Mouse (Mus musculus): Measurements from ENCODE around the gene Fap.

The Fap gene

DNA sequence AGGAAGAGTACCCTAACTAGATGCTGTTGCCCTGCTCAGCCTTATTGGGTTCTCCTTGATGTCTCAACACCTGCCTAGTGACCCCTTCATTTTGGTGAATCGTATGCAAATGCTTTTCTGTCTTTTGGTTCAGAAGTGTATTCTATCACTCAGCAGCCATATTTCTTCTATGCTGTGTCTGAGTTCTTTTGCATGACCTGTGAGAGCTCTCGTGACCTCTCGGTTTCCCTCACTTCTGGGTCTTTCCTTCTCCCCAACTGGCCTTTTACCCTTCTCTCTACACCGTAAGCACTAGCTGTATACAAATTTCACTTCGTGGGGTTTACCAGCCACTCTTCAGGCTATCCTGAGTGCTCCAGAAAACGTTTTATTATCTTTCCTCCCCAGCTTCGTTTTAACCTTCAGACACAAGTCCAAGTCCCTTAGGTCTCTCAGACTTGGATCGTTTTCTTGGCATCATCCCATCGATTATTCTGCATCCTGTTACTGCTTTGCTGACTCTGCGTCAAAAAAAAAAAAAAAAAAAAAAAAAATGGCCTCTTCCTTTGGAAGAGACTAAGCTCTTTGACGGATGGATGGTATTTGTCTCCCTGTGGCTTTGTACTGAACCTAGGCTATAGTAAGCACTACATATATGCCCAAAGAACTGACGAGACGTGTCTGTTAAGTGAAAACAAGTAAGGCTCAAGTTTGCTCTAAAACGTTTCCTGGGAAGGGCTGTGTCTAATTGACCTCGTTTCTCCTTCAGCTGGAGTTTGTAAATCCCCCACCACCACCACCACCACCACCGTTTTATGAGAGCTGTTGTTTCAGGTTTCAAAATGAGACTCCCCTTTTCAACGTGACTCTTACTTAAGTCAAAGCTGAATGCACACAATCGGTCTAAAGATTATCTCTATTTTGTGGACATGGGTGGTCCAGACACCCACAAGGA is 114.4 kb downstream of the Fap start:
- DNase-seq (ENCODE audit: low spot score in 2 of 2): no peak

DNA sequence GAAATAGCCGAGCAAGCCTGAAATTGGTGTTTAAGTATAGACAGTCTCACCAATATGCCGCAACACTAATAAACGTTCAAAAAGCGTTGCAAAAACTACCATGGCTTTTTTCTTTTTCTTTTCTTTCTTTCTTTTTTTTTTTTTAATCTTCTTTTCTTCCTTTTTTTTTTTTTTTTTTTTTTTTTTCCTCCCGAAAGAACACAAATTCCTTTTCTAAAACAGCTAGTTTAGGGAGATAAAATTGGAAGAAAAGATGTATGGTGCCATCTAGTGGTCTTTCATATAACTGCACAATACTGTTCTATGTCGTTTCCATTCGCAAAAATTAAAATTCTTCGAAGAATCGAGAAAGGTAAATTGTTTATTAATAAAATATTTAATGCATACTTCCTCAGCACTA is 115.8 kb downstream of the Fap start:
- no peak for DNase-seq (ENCODE audit: low spot score in 2 of 2)

DNA sequence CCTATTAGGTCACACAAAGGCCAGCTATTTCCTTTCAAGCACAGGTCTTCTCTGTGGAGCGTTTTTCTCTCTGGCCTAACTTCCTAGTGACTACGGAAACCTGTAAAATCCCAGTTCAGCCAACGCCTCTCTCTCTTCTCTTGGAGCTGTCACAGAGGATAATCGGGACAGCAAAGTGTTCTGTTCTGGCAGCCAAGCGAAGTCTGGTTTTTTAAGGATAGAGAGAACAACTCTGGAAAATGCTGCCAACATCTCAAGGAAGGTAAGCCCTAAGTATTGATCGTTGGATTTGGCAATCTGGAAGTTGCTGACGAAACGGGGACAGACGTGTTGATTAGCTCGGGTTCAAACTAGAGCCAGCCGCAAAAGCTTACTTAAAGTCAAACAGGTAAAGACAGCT is 118.9 kb downstream of the Fap start:
- no peak for DNase-seq (ENCODE audit: low spot score in 2 of 2)

DNA sequence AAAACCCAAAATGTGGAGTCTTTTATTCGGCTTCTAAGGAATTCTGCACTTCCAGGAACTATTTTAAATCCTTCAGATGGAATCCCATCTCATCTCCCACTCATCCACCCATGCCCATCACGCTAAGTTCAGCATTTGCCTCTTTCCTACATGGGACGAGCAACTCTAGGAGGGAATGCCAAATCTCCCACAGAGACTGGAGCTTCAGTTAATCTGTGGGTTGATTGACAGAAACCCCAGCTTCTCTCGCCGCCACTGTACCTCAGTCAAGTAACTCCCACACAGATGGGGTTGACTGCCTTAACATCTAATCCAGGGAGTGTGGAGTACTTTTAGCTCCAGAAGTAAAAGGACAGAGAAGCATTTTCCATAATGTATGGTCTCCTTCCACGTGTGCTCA is 119.8 kb downstream of the Fap start:
- no peak for DNase-seq (ENCODE audit: low spot score in 2 of 2)
